Mouse (Mus musculus) thymus, postnatal 36 days (tissue): Measurements from ENCODE around the gene Cftr.

Experiments used
- DNase-seq, 2 experiments: peaks; one replicate each; pipeline ENCODE4 v3.0.0; 2022; ENCODE audit warnings: mixed read lengths in 2 of 2

The Cftr gene

GRCm38 (mm10) chr6:18322950-18323349 lies 152.5 kb downstream of the Cftr start:
- no peak for DNase-seq

DNA sequence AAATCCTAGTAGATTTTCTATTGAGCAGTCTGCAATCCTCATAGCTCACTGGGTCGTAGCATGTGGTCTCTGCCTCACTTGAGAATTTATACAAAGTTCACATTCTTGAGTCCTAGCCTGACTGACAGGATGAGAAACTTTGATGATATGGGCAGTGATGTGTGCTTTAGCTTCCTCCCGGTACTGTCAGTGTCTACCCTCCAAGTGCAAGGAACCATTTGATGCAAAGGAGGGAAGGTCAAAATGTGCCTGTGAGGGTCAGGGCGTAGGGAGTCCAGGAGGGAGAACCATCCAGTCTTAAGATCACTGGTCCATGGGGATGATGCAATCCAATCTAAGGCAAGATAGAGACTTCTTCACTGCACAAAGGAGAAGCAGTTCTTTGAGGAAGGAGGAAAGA lies 164.9 kb downstream of the Cftr start:
- no peak for DNase-seq

GRCm38 (mm10) chr6:18338307-18338706 lies 167.8 kb downstream of the Cftr start:
- no peak for DNase-seq

DNA sequence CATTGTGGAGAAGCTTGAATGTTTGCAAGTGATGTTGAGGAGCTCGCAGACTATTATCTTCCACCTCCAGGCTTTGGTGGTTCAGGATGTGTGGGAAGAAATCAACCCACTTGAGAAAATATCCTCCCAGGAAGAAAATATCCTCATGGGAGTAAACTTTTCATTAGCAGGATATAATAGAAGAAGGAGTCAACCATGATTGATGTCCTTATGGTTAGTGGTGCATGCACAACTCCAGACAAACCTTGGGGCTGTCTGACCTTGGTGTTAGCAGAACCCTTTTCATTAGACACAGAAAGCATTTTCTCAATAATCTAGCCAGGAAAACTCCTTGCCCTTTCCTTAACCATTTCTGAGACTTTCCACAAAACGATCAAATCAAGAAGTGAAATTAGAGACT lies 173.8 kb downstream of the Cftr start:
- DNase-seq, result no peak

DNA sequence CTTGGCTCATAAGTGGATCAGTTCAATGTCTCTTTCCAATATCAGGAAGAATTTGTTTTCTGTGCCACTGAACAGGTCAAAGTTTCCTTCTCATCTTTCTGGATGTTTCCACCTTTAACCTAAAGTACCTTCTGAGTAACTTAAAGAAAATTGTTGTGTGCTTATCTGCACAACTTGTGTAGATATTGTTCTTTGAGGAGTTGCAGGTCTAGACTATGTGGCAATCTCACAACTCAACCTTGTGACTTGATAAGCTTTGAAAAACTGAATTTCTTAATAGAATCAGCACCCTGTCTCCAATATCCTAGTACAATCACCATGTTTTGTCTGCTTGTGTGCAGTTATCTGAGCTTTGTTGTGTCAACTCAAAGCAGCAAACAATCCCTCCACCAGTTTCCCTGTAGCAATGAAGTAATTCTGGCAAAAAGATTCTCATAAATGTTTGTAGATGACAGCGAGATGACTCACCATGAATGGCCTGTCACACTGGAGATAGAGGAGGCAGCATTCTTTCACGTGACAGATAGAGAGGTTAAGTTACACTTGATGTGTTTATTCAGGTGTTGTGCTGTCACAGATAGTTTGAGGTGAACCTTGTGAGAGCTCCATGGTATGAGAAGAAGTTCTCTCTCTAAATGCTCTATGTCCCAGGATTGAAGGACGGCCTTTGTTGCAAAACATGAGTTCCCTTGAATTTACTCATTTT lies 178.8 kb downstream of the Cftr start:
- no peak for DNase-seq

DNA sequence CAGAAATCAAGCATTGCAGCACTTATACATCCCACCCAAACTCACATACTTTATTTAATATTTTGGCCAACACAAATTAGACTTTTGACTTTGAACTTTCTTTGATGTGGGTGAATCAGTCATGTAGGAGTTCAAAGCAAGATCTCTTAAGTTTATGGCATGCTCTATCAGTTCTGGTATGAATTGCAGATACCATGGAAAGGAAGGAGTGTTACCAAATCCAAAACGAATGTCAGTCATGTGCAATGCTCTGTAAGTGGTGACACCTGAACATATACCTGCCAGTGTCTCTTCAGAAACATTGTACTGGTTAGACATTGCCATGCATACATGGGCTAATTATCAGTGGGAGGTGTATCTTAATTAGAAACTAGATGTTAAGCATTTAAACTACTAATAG lies 189.7 kb downstream of the Cftr start:
- no peak for DNase-seq

- no peak for DNase-seq
These were observed 190.5 kb downstream of the Cftr start for GRCm38 (mm10) chr6:18360955-18361354.

- no peak for DNase-seq
These were observed 191.7 kb downstream of the Cftr start for GRCm38 (mm10) chr6:18362232-18362631.

- DNase-seq, result no peak
These were observed 198.6 kb downstream of the Cftr start for GRCm38 (mm10) chr6:18369054-18369453.

- no peak for DNase-seq
These were observed 199.2 kb downstream of the Cftr start for GRCm38 (mm10) chr6:18369723-18370122.
